21 mouse cellular contexts compared by ENCODE assay signal in genomic region chr7:65431018-65431695, GRCm38 (mm10).
DNase-seq lines count a peak whose midpoint lies in the region; ATAC-seq and TF ChIP-seq lines count a peak whose summit lies in the region.
"Had no signal": no experiment of that assay in that cellular context is flagged by ENCODE, and none has a peak within 500 bp of the region (broad histone marks: within the 10 kb centered on the region; RNA-seq: fewer than 3 reads in every experiment).

No protein-coding gene starts in this region.

- peak overlapping the region; percentile 3; the same call in 1 of the 2 replicates for H3K4me2 ChIP-seq in limb, embryonic 12.5 days
- no peak overlapping the region for H3K4me2 ChIP-seq in midbrain, embryonic 11.5 days
- H3K4me2 ChIP-seq: forebrain, embryonic 13.5 days; liver, embryonic 12.5 days had no signal

- no peaks in the 10 kb centered on the region for H3K36me3 ChIP-seq in limb, embryonic 12.5 days
- H3K36me3 ChIP-seq in midbrain, embryonic 11.5 days (ENCODE audit: control insufficient read depth, insufficient read depth, low read length): no peaks in the 10 kb centered on the region
- H3K36me3 ChIP-seq: G1E; hindbrain, embryonic 10.5 days; liver, embryonic 12.5 days had no signal

- WGBS in cerebellum, adult 2 months: 80% methylated on average over 9 of the region's 9 CpGs
- 15% methylated on average over 9 of the region's 9 CpGs for WGBS in limb, embryonic 12.5 days
- 36% methylated on average over 9 of the region's 9 CpGs for WGBS in midbrain, embryonic 11.5 days

- no peaks in the 10 kb centered on the region for H3K27me3 ChIP-seq in cerebellum, adult 2 months (ENCODE audit: control insufficient read depth, insufficient read depth, low read length)
- H3K27me3 ChIP-seq in limb, embryonic 12.5 days: no peaks in the 10 kb centered on the region
- H3K27me3 ChIP-seq in midbrain, embryonic 11.5 days (ENCODE audit: control insufficient read depth, insufficient read depth, low read length): no peaks in the 10 kb centered on the region
- H3K27me3 ChIP-seq: forebrain, embryonic 13.5 days had no signal

- peak overlapping the region; percentile 39; the same call in 1 of the 2 replicates for H3K27ac ChIP-seq in cerebellum, adult 2 months (ENCODE audit: insufficient read depth, low read length)
- peak overlapping the region; percentile 78 for H3K27ac ChIP-seq in layer of hippocampus, adult 2 months
- no peak overlapping the region for H3K27ac ChIP-seq in limb, embryonic 12.5 days
- H3K27ac ChIP-seq in midbrain, embryonic 11.5 days (ENCODE audit: low read depth, low read length): no peak overlapping the region
- H3K27ac ChIP-seq: forebrain, embryonic 13.5 days; hindbrain, embryonic 10.5 days; hindbrain, postnatal 0 days; liver, embryonic 12.5 days; stomach, postnatal 0 days had no signal

- TF ChIP-seq POLR2A in cerebellum, adult 2 months (IDR thresholded peaks at IDR 0.05; ENCODE audit: borderline replicate concordance, insufficient read depth, low read length): no peak

- H3K4me1 ChIP-seq in cerebellum, adult 2 months (ENCODE audit: control insufficient read depth, insufficient read depth, low read length): no peaks in the 10 kb centered on the region
- H3K4me1 ChIP-seq in limb, embryonic 12.5 days (replicated peaks): peaks cover 23% of the 10 kb centered on the region
- H3K4me1 ChIP-seq in midbrain, embryonic 11.5 days (ENCODE audit: control insufficient read depth, insufficient read depth, low read length): 0 out of 2 replicates have a peak, but pooled peaks cover 2% of the 10 kb centered on the region
- H3K4me1 ChIP-seq: liver, embryonic 12.5 days had no signal

- peak; percentile 73; the same call in 1 of the 2 replicates for ATAC-seq in limb, embryonic 12.5 days (ENCODE audit: insufficient number of reproducible peaks, insufficient read depth, low FRiP score, low TSS enrichment, low read depth)
- no peak for ATAC-seq in midbrain, embryonic 11.5 days (ENCODE audit: low FRiP score)
- ATAC-seq: CD4-positive, CD25-positive, alpha-beta regulatory T cell, adult 4 months; forebrain, embryonic 13.5 days; hindbrain, postnatal 0 days; liver, embryonic 12.5 days had no signal

- H3K9me3 ChIP-seq in limb, embryonic 12.5 days: no peaks in the 10 kb centered on the region
- no peaks in the 10 kb centered on the region for H3K9me3 ChIP-seq in midbrain, embryonic 11.5 days (ENCODE audit: control insufficient read depth, low read length)
- H3K9me3 ChIP-seq: forebrain, embryonic 13.5 days; G1E; hindbrain, embryonic 10.5 days; liver, embryonic 12.5 days had no signal

- TF ChIP-seq CTCF in cerebellum, adult 2 months (IDR thresholded peaks at IDR 0.05; ENCODE audit: borderline replicate concordance, insufficient read depth, low read depth, low read length): no peak
- TF ChIP-seq CTCF in layer of hippocampus, adult 2 months (conservative IDR thresholded peaks at IDR 0.05): no peak

- H3K9ac ChIP-seq in limb, embryonic 12.5 days (replicated peaks): no peak overlapping the region
- no peak overlapping the region for H3K9ac ChIP-seq in midbrain, embryonic 11.5 days (ENCODE audit: low read length)
- H3K9ac ChIP-seq: forebrain, embryonic 13.5 days; liver, embryonic 12.5 days had no signal

- no peak overlapping the region for H3K4me3 ChIP-seq in cerebellum, adult 2 months (replicated peaks; ENCODE audit: insufficient read depth, low read depth, low read length)
- H3K4me3 ChIP-seq in layer of hippocampus, adult 2 months: no peak overlapping the region
- no peak overlapping the region for H3K4me3 ChIP-seq in limb, embryonic 12.5 days (replicated peaks)
- no peak overlapping the region for H3K4me3 ChIP-seq in midbrain, embryonic 11.5 days (ENCODE audit: low read depth, low read length)
- H3K4me3 ChIP-seq: forebrain, embryonic 13.5 days; hindbrain, embryonic 10.5 days; liver, embryonic 12.5 days had no signal

- DNase-seq in cerebellum, adult 2 months: no peak
- no peak for DNase-seq in cerebellum, adult 9-11 months
- no peak for DNase-seq in layer of hippocampus, adult 2 months (ENCODE audit: low spot score in 2 of 2)
- DNase-seq in layer of hippocampus, adult 8-10 months (ENCODE audit: low spot score in 2 of 2): no peak
- peak; percentile 46 for DNase-seq in R1 (ENCODE audit: low read depth, low spot score)
- no peak for DNase-seq in midbrain, embryonic 11.5 days (ENCODE audit: low spot score, missing footprints)
- DNase-seq in urinary bladder, adult 18-20 months (ENCODE audit: low spot score in 2 of 2): no peak
- DNase-seq: adrenal gland, postnatal 25 days; cerebellum, adult 11-12 months; cerebellum, postnatal 36 days; gastrocnemius, postnatal 36 days; kidney, adult 18-20 months; retina, postnatal 1 day had no signal

Comparison
In these comparisons a context has a peak if more than half of its experiments do, and no peak if none do; other contexts are left out.
1. H3K27ac ChIP-seq: peak in cerebellum, adult 2 months (single experiment) and layer of hippocampus, adult 2 months (single experiment); none in limb, embryonic 12.5 days (single experiment) and midbrain, embryonic 11.5 days (single experiment).